Mouse (Mus musculus): ENCODE measurements around the gene Rab42.

The Rab42 gene

DNA sequence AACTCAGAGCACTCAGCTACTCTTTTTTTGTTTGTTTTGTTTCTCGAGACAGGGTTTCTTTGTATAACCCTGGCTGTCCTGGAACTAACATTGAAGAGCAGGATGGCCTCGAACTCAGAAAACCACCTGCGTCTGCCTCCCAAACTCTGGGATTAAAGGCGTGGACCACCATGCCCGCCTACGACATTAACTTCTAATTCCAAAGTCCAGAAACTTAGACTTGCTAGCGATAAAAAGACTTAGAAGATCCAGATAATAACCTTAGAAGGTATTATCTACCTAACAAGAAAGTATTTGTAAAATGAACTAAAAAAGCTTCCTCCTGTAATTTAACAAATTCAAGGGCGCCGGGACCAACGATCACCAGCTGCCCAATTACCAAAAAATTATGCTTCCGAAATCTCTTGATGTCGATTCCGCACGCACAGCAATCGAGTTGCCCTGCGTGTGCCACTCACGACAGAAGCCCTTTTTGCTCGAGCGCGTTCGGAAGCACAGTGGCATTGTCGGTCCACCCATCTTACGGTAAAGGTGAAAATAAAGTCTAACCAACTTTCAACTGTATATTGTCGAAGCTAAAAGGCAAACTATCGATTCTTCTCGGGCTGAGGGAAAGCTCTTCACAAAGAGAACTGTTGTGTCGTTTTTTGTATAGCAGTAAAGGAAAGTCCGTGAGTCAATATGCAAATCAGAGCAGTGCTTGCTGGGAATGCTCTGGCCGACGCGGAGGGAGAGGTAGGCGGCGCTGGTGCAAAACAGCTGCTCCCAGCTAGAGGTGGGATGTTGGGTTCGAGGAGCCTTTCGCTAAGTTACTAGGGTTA lies 33.2 kb downstream of the Rab42 start:
- DNase-seq, result peak; percentile 88

DNA sequence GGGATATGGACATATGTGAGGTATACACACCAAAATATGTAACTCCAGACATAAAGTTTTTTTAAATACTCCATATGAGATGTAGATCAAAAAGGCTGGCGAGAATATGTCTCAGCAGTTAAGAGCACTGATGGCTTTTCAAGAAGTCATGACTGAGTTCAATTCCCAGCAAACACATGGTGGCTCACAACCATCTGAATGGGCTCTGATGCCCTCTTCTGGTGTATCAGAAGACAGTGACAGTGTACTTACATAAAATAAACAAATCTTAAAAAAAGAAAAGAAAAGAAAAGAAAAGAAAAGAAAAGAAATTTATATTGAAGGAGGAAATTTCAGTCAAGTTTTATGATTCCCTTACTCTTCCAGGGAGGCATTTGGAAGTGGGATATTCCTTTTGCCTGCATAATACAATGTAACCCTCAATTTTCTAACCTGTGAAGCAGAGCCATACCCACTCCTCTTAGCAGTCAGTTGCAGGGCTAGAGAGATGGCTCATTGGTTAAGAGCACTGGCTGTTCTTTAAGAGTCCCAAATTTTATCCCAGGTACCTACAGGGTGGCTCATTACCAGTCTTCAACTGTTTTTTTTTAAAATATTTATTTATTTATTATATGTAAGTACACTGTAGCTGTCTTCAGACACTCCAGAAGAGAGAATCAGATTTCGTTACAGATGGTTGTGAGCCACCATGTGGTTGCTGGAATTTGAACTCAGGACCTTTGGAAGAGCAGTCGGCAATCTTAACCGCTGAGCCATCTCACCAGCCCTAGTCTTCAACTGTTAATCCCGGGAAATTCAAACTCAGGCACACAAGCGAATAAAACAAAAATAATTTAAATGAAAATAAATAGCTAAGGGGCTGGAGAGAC lies 34.1 kb downstream of the Rab42 start:
- DNase-seq, result peak in 1 of 2 experiments; percentile 21

DNA sequence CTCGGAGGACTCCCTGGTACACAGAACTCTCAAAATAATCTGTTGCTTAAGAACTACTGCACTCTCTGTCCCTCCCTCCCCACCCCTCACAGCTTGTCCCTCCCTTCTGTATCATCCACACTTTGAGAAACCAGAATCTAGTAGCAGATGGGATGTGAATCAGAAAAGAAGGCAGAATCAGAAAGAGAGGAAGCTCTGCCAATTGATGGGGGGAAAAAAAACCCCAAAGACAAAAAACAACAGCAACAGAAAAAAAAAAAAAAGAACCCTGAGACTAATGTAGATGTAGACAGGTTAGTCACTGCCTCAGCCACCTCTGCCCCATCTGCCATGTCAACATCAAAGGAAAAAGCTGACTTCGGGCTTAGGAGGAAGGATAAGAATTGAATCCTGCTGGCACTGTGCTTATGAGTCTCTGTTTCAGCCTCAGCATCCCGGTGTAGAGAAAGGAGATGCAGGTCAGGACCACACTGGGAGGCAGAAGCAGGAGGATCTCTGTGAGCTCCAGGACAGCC lies 36.3 kb downstream of the Rab42 start:
- no peak for DNase-seq

DNA sequence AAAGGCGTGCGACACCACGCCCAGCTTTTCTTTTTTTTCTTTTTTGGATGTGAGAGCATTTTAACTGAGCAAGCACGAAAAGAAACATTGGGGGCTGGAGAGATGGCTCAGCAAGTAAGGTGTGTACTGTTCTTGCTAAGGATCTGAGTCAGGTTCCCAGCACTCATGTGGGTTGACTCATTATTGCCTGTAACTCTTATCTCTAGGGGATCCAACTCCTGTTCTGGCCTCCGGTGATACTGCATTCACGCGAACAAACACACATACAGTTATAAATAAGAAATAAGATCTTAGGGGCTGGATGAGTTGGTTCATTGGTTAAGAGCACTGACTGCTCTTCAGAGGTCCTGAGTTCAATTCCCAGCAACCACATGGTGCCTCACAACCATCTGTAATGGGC lies 39.9 kb downstream of the Rab42 start:
- no peak for DNase-seq

DNA sequence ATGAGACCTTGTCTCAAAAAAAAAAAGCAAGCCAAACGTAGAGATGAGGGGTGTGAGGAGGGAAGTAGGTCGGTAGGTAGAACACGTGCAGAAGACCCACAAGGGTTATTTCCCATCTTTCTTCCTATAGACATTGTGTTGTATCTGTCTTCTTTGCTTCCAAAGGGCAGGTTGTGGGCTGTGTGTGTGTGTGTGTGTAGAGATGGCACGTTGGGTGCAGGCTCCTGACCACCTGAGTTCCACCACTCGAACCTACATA lies 40.9 kb downstream of the Rab42 start:
- DNase-seq, result no peak

DNA sequence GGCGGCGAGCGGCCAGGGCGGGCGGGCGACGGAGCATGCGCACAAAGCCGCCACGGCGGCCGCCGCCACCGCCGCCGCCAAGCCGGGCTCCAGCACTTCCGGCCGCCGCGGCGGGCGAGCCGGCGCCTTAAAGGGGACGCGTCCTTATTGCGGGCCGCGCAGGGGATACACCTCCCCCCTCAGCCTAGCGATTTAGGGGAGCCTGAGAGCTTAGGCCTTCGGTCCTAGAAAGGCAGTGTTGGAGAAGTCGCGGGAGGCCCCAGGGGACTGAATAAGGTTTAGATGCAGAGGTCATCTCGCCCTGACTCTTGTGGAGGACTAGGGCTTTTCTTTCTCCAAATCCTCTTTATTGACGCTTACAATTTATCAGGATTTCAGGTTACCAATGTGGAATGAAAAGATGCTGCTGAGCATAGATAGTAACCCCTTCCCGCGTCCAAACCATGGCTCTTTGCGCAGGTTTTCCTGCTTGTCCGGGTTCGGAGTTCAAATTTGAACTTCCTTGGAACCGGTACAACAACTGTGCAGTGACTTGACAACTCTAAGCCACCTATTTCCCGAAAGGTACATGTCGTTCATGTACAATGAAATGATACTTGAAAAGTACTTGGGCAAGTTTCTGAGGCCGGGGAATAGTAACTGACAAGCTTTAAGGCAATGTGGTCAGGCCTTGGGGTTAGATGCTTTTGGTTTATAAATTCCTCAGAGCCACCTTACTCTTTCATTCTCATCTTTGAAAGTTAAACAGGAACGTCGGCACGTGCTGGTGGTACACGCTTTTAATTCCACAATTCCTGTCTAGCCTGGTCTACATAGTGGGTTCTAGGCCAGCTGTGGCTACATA lies 41.4 kb downstream of the Rab42 start, which contains the start of gene Gmeb1:
Gmeb1 (minus strand) TSS at position 89 of the 844 bp plus-strand sequence.
- peak; percentile 75 to 89 for DNase-seq

DNA sequence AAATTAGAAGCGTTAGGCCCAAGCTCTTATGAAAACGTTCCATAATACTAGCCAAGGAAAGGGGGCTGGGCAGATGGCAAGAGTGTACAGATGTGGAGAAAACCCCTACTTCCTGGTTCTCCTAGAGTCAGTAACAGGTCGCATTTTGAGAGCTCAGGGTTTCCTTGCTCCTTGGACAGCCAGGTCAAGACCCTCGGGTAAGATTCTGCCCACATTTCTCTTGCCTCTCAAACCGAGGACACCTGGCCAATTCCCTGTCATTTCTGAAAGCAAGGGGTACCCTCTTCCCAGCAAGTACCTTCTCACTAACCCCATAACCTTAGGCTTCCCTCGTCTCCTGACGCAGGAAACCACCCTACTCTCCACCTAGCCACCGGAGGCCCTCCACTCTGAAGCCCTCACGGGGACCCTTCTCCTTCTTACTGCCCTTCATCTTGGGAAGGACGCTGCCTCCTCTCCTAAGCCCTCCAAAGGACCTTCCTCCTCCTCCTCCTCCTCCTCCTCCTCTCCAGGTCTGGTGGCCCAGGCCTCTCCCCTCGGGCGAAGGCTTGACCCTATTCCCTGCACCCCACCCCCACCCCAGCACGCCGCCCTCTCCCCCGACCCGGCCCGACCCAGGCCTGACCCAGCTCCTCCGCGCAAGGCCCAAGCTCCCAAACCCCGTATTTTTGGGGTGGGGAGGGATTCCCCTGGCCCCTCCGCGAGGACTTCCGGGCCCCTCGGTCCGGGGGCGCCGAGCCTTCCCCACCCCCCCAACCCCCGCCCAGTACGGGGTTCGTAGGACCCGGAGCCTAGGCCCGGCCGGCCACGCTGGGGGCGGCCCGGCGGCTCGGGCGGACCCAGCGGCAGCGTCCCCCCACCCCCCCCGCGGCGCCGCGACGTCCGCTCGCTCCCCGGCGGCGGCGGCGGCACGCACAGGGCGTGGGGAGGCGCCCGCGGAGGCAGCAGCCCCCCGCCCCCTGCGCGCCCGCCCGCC lies 42.5 kb downstream of the Rab42 start:
- peak; percentile 50 to 76 for DNase-seq

DNA sequence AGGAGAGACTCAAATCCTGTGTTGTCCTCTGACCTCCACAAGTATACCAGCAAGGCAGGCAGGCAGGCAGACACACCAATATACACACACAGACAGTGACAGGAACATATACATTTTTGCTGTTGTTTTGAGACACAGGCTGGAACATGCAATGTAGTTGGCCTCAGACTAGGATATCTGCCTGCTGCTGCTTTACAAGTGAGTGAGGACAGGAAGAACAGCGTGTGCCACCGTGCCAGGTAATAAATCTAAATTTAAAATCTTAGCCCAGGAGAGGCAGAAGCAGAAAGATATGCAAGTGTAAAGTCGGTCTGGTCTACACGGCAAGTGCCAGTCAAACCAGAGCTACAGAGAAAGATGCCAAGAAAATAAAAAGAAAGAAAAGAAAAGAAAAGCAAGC lies 43.9 kb downstream of the Rab42 start:
- DNase-seq, result no peak

DNA sequence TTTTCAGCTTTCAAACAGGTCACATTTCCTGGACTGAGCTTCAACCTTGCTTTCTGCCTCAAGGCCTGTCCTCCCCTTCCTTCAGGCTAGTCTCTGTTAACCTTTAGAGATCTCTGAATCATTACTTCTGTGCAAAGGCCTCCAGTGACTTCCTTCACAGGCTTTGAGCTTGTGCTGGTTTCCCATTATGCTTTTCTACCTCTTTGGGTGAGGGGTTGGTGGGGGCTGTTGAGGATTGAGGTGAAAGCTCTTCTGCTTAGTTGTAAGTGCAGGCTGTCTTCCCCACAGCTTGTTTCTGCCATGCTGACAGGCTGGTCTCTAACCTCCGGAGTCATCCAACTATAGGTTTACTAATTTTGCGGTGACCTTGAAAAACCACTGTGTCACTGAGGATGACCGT lies 46.8 kb downstream of the Rab42 start:
- no peak for DNase-seq

DNA sequence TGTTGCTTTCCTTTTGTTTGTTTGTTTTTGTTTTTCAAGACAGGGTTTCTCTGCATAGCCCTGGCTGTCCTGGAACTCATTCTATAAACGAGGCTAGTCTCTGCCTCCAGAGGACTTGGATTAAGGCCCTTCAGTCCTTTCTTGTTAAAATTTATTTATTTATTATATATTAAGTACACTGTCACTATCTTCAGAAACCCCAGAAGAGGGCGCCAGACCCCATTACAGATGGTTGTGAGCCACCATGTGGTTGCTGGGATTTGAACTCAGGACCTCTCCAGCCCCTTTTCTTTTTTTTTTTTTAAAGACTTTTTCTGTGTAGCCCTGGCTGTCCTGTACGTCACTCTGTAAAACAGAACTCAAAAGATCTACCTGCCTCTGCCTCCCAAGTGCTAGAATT lies 48.2 kb downstream of the Rab42 start:
- no peak for DNase-seq

DNA sequence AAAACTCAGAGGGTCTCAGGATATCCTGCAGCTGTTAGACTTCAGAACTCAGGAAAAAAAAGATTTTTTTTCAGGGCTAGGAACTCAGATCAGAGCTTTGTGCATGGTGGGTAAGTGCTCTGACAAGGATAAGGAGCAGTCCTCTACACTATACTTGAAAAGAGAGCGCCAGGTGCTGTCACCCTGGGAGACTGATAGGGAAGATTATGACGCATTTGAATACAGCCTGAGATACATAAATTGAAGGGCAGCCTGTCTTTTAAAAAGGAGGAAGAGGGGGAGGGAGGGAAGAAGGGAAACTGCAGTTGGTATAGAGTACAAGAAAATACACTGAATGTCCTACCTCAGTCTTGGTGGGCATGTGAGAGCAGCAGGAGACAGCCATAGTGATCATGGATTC lies 49.6 kb downstream of the Rab42 start:
- DNase-seq, result no peak

DNA sequence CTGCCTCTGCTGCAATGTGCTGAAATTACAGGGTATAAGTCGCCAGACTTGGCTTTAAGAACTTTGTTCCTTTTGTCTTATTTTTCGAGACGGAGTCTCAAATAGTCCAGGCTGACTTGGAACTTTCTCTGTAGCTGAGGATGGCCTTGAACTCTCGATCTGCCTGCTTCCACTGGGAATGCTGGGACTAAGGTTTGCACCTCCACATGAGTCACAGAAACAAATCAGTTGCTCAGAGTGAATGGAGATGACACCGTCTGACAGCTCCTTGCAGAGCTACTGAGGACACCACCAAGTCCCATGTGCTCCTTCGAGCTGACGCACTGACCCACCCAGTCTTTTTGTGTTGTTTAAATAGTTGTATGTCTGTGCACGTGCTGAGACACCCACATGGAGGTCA lies 50.1 kb downstream of the Rab42 start:
- DNase-seq, result no peak

Measured in kidney, postnatal 36 days (tissue).